ENCODE assay signal across 8 mouse cellular contexts in genomic region chr2:168268033-168268432, GRCm38 (mm10). TPM values are rescaled to one million over a fixed set of nuclear protein-coding genes. Genes with fewer than 3 reads are reported as not detected.
DNase-seq lines count a peak whose midpoint lies in the region; ATAC-seq and TF ChIP-seq lines count a peak whose summit lies in the region.

No protein-coding gene starts in this region.

- H3K9me3 ChIP-seq in forebrain, postnatal 0 days (ENCODE audit: low read length) = no peaks in the 10 kb centered on the region
- H3K9me3 ChIP-seq in forebrain, embryonic 16.5 days (ENCODE audit: control insufficient read depth, low read length) = no peaks in the 10 kb centered on the region
- H3K9me3 ChIP-seq in ES-Bruce4 (replicated peaks; ENCODE audit: control insufficient read depth, insufficient read depth, low read length, poor library complexity, severe bottlenecking) = no peaks in the 10 kb centered on the region
- no peaks in the 10 kb centered on the region for H3K9me3 ChIP-seq in embryonic facial prominence, embryonic 15.5 days (replicated peaks)

- no peak for TF ChIP-seq EP300 in ES-Bruce4 (IDR thresholded peaks at IDR 0.05; ENCODE audit: insufficient read depth, low read depth, low read length)

- no peak overlapping the region for H3K27ac ChIP-seq in forebrain, postnatal 0 days (ENCODE audit: low read depth, low read length)
- no peak overlapping the region for H3K27ac ChIP-seq in forebrain, embryonic 16.5 days (ENCODE audit: low read length)
- no peak overlapping the region for H3K27ac ChIP-seq in ES-Bruce4 (ENCODE audit: insufficient read depth, low read length)
- no peak overlapping the region for H3K27ac ChIP-seq in embryonic facial prominence, embryonic 15.5 days (replicated peaks)
- no peak overlapping the region for H3K27ac ChIP-seq in liver, adult 2 months (replicated peaks; ENCODE audit: insufficient read depth, low read depth, low read length)
- no peak overlapping the region for H3K27ac ChIP-seq in testis, adult 2 months (ENCODE audit: control insufficient read depth, insufficient read depth, low read depth, low read length)

- H3K4me3 ChIP-seq in forebrain, postnatal 0 days (ENCODE audit: low read depth, low read length) = no peak overlapping the region
- H3K4me3 ChIP-seq in forebrain, embryonic 16.5 days (replicated peaks; ENCODE audit: low read length) = no peak overlapping the region
- peak overlapping the region; percentile 46 for H3K4me3 ChIP-seq in ES-Bruce4 (ENCODE audit: low read depth, low read length)
- no peak overlapping the region for H3K4me3 ChIP-seq in embryonic facial prominence, embryonic 15.5 days (replicated peaks)
- H3K4me3 ChIP-seq in liver, adult 2 months (ENCODE audit: insufficient read depth, low read depth, low read length) = no peak overlapping the region
- peak overlapping the region; percentile 77 for H3K4me3 ChIP-seq in testis, adult 2 months (ENCODE audit: control insufficient read depth, low read depth, low read length)

- H3K79me2 ChIP-seq in liver, adult 2 months (ENCODE audit: control insufficient read depth, insufficient read depth, low read length) = no peaks in the 10 kb centered on the region

- H3K9ac ChIP-seq in forebrain, postnatal 0 days = no peak overlapping the region
- no peak overlapping the region for H3K9ac ChIP-seq in forebrain, embryonic 16.5 days (replicated peaks; ENCODE audit: low read depth, low read length)
- no peak overlapping the region for H3K9ac ChIP-seq in ES-Bruce4 (ENCODE audit: low read depth, poor library complexity, severe bottlenecking)
- H3K9ac ChIP-seq in embryonic facial prominence, embryonic 15.5 days = no peak overlapping the region
- no peak overlapping the region for H3K9ac ChIP-seq in liver, adult 2 months (ENCODE audit: low read depth, low read length)

- peak; percentile 54 for TF ChIP-seq CTCF in forebrain, postnatal 0 days (IDR thresholded peaks at IDR 0.05; ENCODE audit: low read depth)
- peak; percentile 92 for TF ChIP-seq CTCF in ES-Bruce4 (IDR thresholded peaks at IDR 0.05; ENCODE audit: low read depth, low read length)
- TF ChIP-seq CTCF in liver, adult 2 months (IDR thresholded peaks at IDR 0.05; ENCODE audit: low read depth, low read length) = peak; percentile 56
- peak; percentile 66; the same call in 1 of the 2 replicates for TF ChIP-seq CTCF in testis, adult 2 months (IDR thresholded peaks at IDR 0.05; ENCODE audit: control insufficient read depth, insufficient read depth, insufficient replicate concordance, low read depth, low read length)

- no peak overlapping the region for H3K4me2 ChIP-seq in forebrain, postnatal 0 days (ENCODE audit: low read depth)
- H3K4me2 ChIP-seq in forebrain, embryonic 16.5 days (ENCODE audit: low read length) = no peak overlapping the region
- H3K4me2 ChIP-seq in embryonic facial prominence, embryonic 15.5 days (replicated peaks) = peak overlapping the region; percentile 27

- H3K27me3 ChIP-seq in forebrain, postnatal 0 days (ENCODE audit: insufficient read depth, low read length) = no peaks in the 10 kb centered on the region
- no peaks in the 10 kb centered on the region for H3K27me3 ChIP-seq in forebrain, embryonic 16.5 days (replicated peaks; ENCODE audit: control insufficient read depth, insufficient read depth, low read length)
- H3K27me3 ChIP-seq in ES-Bruce4 (ENCODE audit: control insufficient read depth, insufficient read depth, low read length, poor library complexity, severe bottlenecking) = no peaks in the 10 kb centered on the region
- H3K27me3 ChIP-seq in embryonic facial prominence, embryonic 15.5 days = peaks cover under 1% of the 10 kb centered on the region; the same call in 1 of the 2 replicates
- H3K27me3 ChIP-seq in liver, adult 2 months (ENCODE audit: control insufficient read depth, insufficient read depth, low read length) = 0 out of 2 replicates have a peak, but pooled peaks cover 9% of the 10 kb centered on the region
- peaks cover 3% of the 10 kb centered on the region for H3K27me3 ChIP-seq in testis, adult 2 months (ENCODE audit: control insufficient read depth, insufficient read depth, low read length)

- DNase-seq in forebrain, postnatal 0 days = no peak
- no peak for DNase-seq in liver, adult 2 months (ENCODE audit: extremely low read depth, low read depth, low spot score)
- DNase-seq in ovary, adult 18-20 months (ENCODE audit: low spot score) = no peak
- no peak for DNase-seq in layer of hippocampus, adult 11-12 months (ENCODE audit: low spot score)

- H3K4me1 ChIP-seq in forebrain, postnatal 0 days (ENCODE audit: insufficient read depth) = no peaks in the 10 kb centered on the region
- H3K4me1 ChIP-seq in forebrain, embryonic 16.5 days (replicated peaks; ENCODE audit: control insufficient read depth, insufficient read depth, low read length) = peaks cover 2% of the 10 kb centered on the region; the same call in 1 of the 2 replicates
- no peaks in the 10 kb centered on the region for H3K4me1 ChIP-seq in ES-Bruce4 (ENCODE audit: control insufficient read depth, insufficient read depth, low read length)
- H3K4me1 ChIP-seq in embryonic facial prominence, embryonic 15.5 days = peaks cover 5% of the 10 kb centered on the region
- H3K4me1 ChIP-seq in liver, adult 2 months (ENCODE audit: control insufficient read depth, insufficient read depth, low read length) = no peaks in the 10 kb centered on the region
- H3K4me1 ChIP-seq in testis, adult 2 months (ENCODE audit: control insufficient read depth, insufficient read depth, low read length) = peaks cover 7% of the 10 kb centered on the region

- 47% methylated on average over 7 of the region's 7 CpGs for WGBS in forebrain, postnatal 0 days
- 41% methylated on average over 7 of the region's 7 CpGs for WGBS in forebrain, embryonic 16.5 days
- 32% methylated on average over 7 of the region's 7 CpGs for WGBS in embryonic facial prominence, embryonic 15.5 days
- WGBS in liver, adult 2 months = 24% methylated on average over 7 of the region's 7 CpGs

- no peak for TF ChIP-seq POLR2A in ES-Bruce4 (IDR thresholded peaks at IDR 0.05; ENCODE audit: insufficient read depth, low read length)
- no peak for TF ChIP-seq POLR2A in liver, adult 2 months (IDR thresholded peaks at IDR 0.05; ENCODE audit: extremely low read depth, insufficient read depth, low read length)
- TF ChIP-seq POLR2A in testis, adult 2 months (IDR thresholded peaks at IDR 0.05; ENCODE audit: control insufficient read depth, low read depth, low read length) = no peak

- no peak for ATAC-seq in forebrain, postnatal 0 days
- ATAC-seq in forebrain, embryonic 16.5 days = no peak
- ATAC-seq in embryonic facial prominence, embryonic 15.5 days (ENCODE audit: insufficient number of reproducible peaks, low FRiP score, low TSS enrichment, low read depth) = no peak

- 0 out of 2 replicates have a peak, but pooled peaks cover 2% of the 10 kb centered on the region for H3K36me3 ChIP-seq in forebrain, postnatal 0 days (ENCODE audit: insufficient read depth)
- H3K36me3 ChIP-seq in forebrain, embryonic 16.5 days (ENCODE audit: control insufficient read depth, insufficient read depth) = no peaks in the 10 kb centered on the region; the same call in 1 of the 2 replicates
- no peaks in the 10 kb centered on the region for H3K36me3 ChIP-seq in ES-Bruce4 (ENCODE audit: control insufficient read depth, insufficient read depth, low read length, poor library complexity, severe bottlenecking)
- H3K36me3 ChIP-seq in embryonic facial prominence, embryonic 15.5 days = no peaks in the 10 kb centered on the region
- H3K36me3 ChIP-seq in liver, adult 2 months (ENCODE audit: control insufficient read depth, insufficient read depth, low read length) = no peaks in the 10 kb centered on the region
- H3K36me3 ChIP-seq in testis, adult 2 months (ENCODE audit: control insufficient read depth, insufficient read depth, low read length) = no peaks in the 10 kb centered on the region

RNA-seq across cellular contexts. Expression of gene Kcng1, which starts 13.5 kb away (rescaled TPM):
- total RNA-seq in forebrain, postnatal 0 days (2014; rRNA removed) = 2.0 and 2.6 TPM in 2 replicates
- polyA plus RNA-seq in forebrain, postnatal 0 days (2015; fragmentation: Nextera tagmentation; extraction: Ambion mirVana) = 6.6 and 8.2 TPM in 2 replicates
- 15.3 and 16.1 TPM in 2 replicates for polyA plus RNA-seq in forebrain, embryonic 16.5 days (2015; fragmentation: Nextera tagmentation; extraction: Ambion mirVana)
- 0.70 and 0.78 TPM in 2 replicates for polyA plus RNA-seq in ES-Bruce4 (2011; ENCODE audit: insufficient read depth, insufficient read length, low read depth, missing spikeins)
- polyA plus RNA-seq in embryonic facial prominence, embryonic 15.5 days (2015; fragmentation: Nextera tagmentation; extraction: Ambion mirVana) = 1.7 and 2.1 TPM in 2 replicates
- total RNA-seq in liver, adult 2 months (2014; rRNA removed) = not detected in 2 replicates
- polyA plus RNA-seq in liver, adult 2 months (2012; rRNA removed) = not detected in 2 replicates
- 6.9 and 7.3 TPM in 2 replicates for polyA plus RNA-seq in testis, adult 2 months (2012; rRNA removed)

RNA-seq across cellular contexts. Expression of gene Mocs3, which starts 37.6 kb away (rescaled TPM):
- total RNA-seq in forebrain, postnatal 0 days (2014; rRNA removed) = 23.1 and 23.6 TPM in 2 replicates
- polyA plus RNA-seq in forebrain, postnatal 0 days (2015; fragmentation: Nextera tagmentation; extraction: Ambion mirVana) = 8.6 and 9.9 TPM in 2 replicates
- 6.9 and 7.7 TPM in 2 replicates for polyA plus RNA-seq in forebrain, embryonic 16.5 days (2015; fragmentation: Nextera tagmentation; extraction: Ambion mirVana)
- polyA plus RNA-seq in ES-Bruce4 (2011; ENCODE audit: insufficient read depth, insufficient read length, low read depth, missing spikeins) = 3.2 and 3.4 TPM in 2 replicates
- 8.0 and 8.8 TPM in 2 replicates for polyA plus RNA-seq in embryonic facial prominence, embryonic 15.5 days (2015; fragmentation: Nextera tagmentation; extraction: Ambion mirVana)
- 5.9 and 6.6 TPM in 2 replicates for total RNA-seq in liver, adult 2 months (2014; rRNA removed)
- polyA plus RNA-seq in liver, adult 2 months (2012; rRNA removed) = 14.8 and 16.8 TPM in 2 replicates
- polyA plus RNA-seq in testis, adult 2 months (2012; rRNA removed) = 33.8 and 41.3 TPM in 2 replicates

RNA-seq across cellular contexts. Expression of gene Dpm1, which starts 37.6 kb away (rescaled TPM):
- 13.4 and 21.4 TPM in 2 replicates for total RNA-seq in forebrain, postnatal 0 days (2014; rRNA removed)
- 94.5 and 112 TPM in 2 replicates for polyA plus RNA-seq in forebrain, postnatal 0 days (2015; fragmentation: Nextera tagmentation; extraction: Ambion mirVana)
- 56.1 and 65.9 TPM in 2 replicates for polyA plus RNA-seq in forebrain, embryonic 16.5 days (2015; fragmentation: Nextera tagmentation; extraction: Ambion mirVana)
- polyA plus RNA-seq in ES-Bruce4 (2011; ENCODE audit: insufficient read depth, insufficient read length, low read depth, missing spikeins) = 54.7 and 64.7 TPM in 2 replicates
- 92.0 and 102 TPM in 2 replicates for polyA plus RNA-seq in embryonic facial prominence, embryonic 15.5 days (2015; fragmentation: Nextera tagmentation; extraction: Ambion mirVana)
- 37.7 and 51.0 TPM in 2 replicates for total RNA-seq in liver, adult 2 months (2014; rRNA removed)
- polyA plus RNA-seq in liver, adult 2 months (2012; rRNA removed) = 30.8 and 31.1 TPM in 2 replicates
- polyA plus RNA-seq in testis, adult 2 months (2012; rRNA removed) = 30.2 and 35.8 TPM in 2 replicates

RNA-seq across cellular contexts. Expression of gene Gm20716, which starts 37.9 kb away (rescaled TPM):
- 42.9 and 47.9 TPM in 2 replicates for total RNA-seq in forebrain, postnatal 0 days (2014; rRNA removed)
- 9.1 and 16.3 TPM in 2 replicates for polyA plus RNA-seq in forebrain, postnatal 0 days (2015; fragmentation: Nextera tagmentation; extraction: Ambion mirVana)
- 23.8 and 24.4 TPM in 2 replicates for polyA plus RNA-seq in forebrain, embryonic 16.5 days (2015; fragmentation: Nextera tagmentation; extraction: Ambion mirVana)
- 58.3 and 67.8 TPM in 2 replicates for polyA plus RNA-seq in ES-Bruce4 (2011; ENCODE audit: insufficient read depth, insufficient read length, low read depth, missing spikeins)
- polyA plus RNA-seq in embryonic facial prominence, embryonic 15.5 days (2015; fragmentation: Nextera tagmentation; extraction: Ambion mirVana) = 18.3 and 18.6 TPM in 2 replicates
- total RNA-seq in liver, adult 2 months (2014; rRNA removed) = 25.8 and 26.4 TPM in 2 replicates
- 2.3 and 2.4 TPM in 2 replicates for polyA plus RNA-seq in liver, adult 2 months (2012; rRNA removed)
- polyA plus RNA-seq in testis, adult 2 months (2012; rRNA removed) = 14.0 and 20.7 TPM in 2 replicates

Comparison
In these comparisons a context has a peak if more than half of its experiments do, and no peak if none do; other contexts are left out.
1. H3K4me3 ChIP-seq: peak in ES-Bruce4 (single experiment) and testis, adult 2 months (single experiment); none in forebrain, postnatal 0 days (single experiment), forebrain, embryonic 16.5 days (single experiment), embryonic facial prominence, embryonic 15.5 days (single experiment) and liver, adult 2 months (single experiment).
2. Peak in every context shown above with its lines, with median percentiles within 50 percentile points of each other: CTCF ChIP-seq.